Mouse (Mus musculus) 416B (cell line): ENCODE results near the gene Gm21976.

Experiments
- DNase-seq: peaks from one replicate; pipeline ENCODE4 v3.0.0; 2011; ENCODE audit warnings: low read depth

Gene Gm21976

GRCm38 (mm10) chr13:98354871-98355558, 75.3 kb downstream of the Gm21976 start:
- no peak for DNase-seq

- DNase-seq: no peak
Measured at GRCm38 (mm10) chr13:98355559-98356111, 75.9 kb downstream of the Gm21976 start.

GRCm38 (mm10) chr13:98356176-98356972, 76.7 kb downstream of the Gm21976 start:
- DNase-seq: no peak
